11 mouse cellular contexts compared by ENCODE assay signal in genomic region chr17:36989437-36989836, GRCm38 (mm10). TPM values are rescaled to one million over a fixed set of nuclear protein-coding genes. Genes with fewer than 3 reads are reported as not detected.
DNase-seq lines count a peak whose midpoint lies in the region; ATAC-seq and TF ChIP-seq lines count a peak whose summit lies in the region.
"Had no signal": no experiment of that assay in that cellular context is flagged by ENCODE, and none has a peak within 500 bp of the region (broad histone marks: within the 10 kb centered on the region; RNA-seq: fewer than 3 reads in every experiment).

TSS of gene H2-M5 (minus strand) at chr17:36989537.

- H3K9ac ChIP-seq in forebrain, embryonic 11.5 days (ENCODE audit: low read length), result no peak within 1 kb of the TSS
- no peak within 1 kb of the TSS for H3K9ac ChIP-seq in lung, embryonic 14.5 days
- 0 out of 2 replicates have a peak within 1 kb of the TSS, but pooled peaks have one; percentile 48 for H3K9ac ChIP-seq in intestine, embryonic 16.5 days (ENCODE audit: low read depth, low read length)
- H3K9ac ChIP-seq in neural tube, embryonic 14.5 days (replicated peaks; ENCODE audit: low read depth, low read length), result no peak within 1 kb of the TSS
- H3K9ac ChIP-seq: liver, embryonic 15.5 days had no signal

- no peak for DNase-seq in forebrain, embryonic 10.5 days (ENCODE audit: extremely low spot score, low spot score)
- no peak for DNase-seq in forebrain, embryonic 11.5 days (ENCODE audit: low spot score)
- no peak for DNase-seq in lung, embryonic 14.5 days
- DNase-seq in lung, adult 2 months, result no peak
- DNase-seq in retina, embryonic 14.5 days (ENCODE audit: low spot score), result no peak
- DNase-seq: gastrocnemius, postnatal 25 days had no signal

- peak within 1 kb of the TSS; percentile 27 for H3K4me3 ChIP-seq in forebrain, embryonic 10.5 days
- no peak within 1 kb of the TSS for H3K4me3 ChIP-seq in forebrain, embryonic 11.5 days (ENCODE audit: low read depth, low read length)
- no peak within 1 kb of the TSS for H3K4me3 ChIP-seq in lung, embryonic 14.5 days (ENCODE audit: low read depth, low read length)
- no peak within 1 kb of the TSS for H3K4me3 ChIP-seq in lung, adult 2 months (replicated peaks; ENCODE audit: extremely low read depth, low read depth, low read length)
- peak within 1 kb of the TSS; percentile 26 for H3K4me3 ChIP-seq in intestine, embryonic 16.5 days (ENCODE audit: low read length)
- no peak within 1 kb of the TSS; the same call in 1 of the 2 replicates for H3K4me3 ChIP-seq in neural tube, embryonic 14.5 days (ENCODE audit: low read depth, low read length)
- H3K4me3 ChIP-seq: liver, embryonic 15.5 days had no signal

- TF ChIP-seq CTCF in lung, embryonic 14.5 days (IDR thresholded peaks at IDR 0.05; ENCODE audit: low read depth), result no peak
- no peak for TF ChIP-seq CTCF in lung, adult 2 months (IDR thresholded peaks at IDR 0.05; ENCODE audit: insufficient read depth, low read length)

- no peak within 1 kb of the TSS for H3K27ac ChIP-seq in forebrain, embryonic 10.5 days
- no peak within 1 kb of the TSS for H3K27ac ChIP-seq in forebrain, embryonic 11.5 days (ENCODE audit: low read depth, low read length)
- no peak within 1 kb of the TSS for H3K27ac ChIP-seq in lung, embryonic 14.5 days (ENCODE audit: low read depth)
- H3K27ac ChIP-seq in intestine, embryonic 16.5 days (ENCODE audit: low read length), result no peak within 1 kb of the TSS
- no peak within 1 kb of the TSS for H3K27ac ChIP-seq in neural tube, embryonic 14.5 days (ENCODE audit: low read depth, low read length)
- H3K27ac ChIP-seq: liver, embryonic 15.5 days had no signal

- WGBS in forebrain, embryonic 10.5 days, result 14% methylated on average over 5 of the region's 5 CpGs
- 26% methylated on average over 5 of the region's 5 CpGs for WGBS in forebrain, embryonic 11.5 days
- 21% methylated on average over 5 of the region's 5 CpGs for WGBS in lung, embryonic 14.5 days
- WGBS in lung, adult 2 months, result 55% methylated on average over 5 of the region's 5 CpGs
- WGBS in intestine, embryonic 16.5 days, result 26% methylated on average over 5 of the region's 5 CpGs
- WGBS in neural tube, embryonic 14.5 days, result 30% methylated on average over 5 of the region's 5 CpGs

- H3K4me2 ChIP-seq in forebrain, embryonic 11.5 days (ENCODE audit: low read depth, low read length, severe bottlenecking), result no peak within 1 kb of the TSS
- peak within 1 kb of the TSS; percentile 44 for H3K4me2 ChIP-seq in lung, embryonic 14.5 days
- H3K4me2 ChIP-seq in intestine, embryonic 16.5 days (ENCODE audit: low read depth, low read length), result peak within 1 kb of the TSS; percentile 50
- 0 out of 2 replicates have a peak within 1 kb of the TSS, but pooled peaks have one; percentile 12 for H3K4me2 ChIP-seq in neural tube, embryonic 14.5 days (ENCODE audit: low read depth, low read length)
- H3K4me2 ChIP-seq: liver, embryonic 15.5 days had no signal

- ATAC-seq in forebrain, embryonic 11.5 days (replicated peaks; ENCODE audit: low FRiP score), result no peak
- no peak for ATAC-seq in lung, embryonic 14.5 days (ENCODE audit: insufficient read depth)
- no peak for ATAC-seq in intestine, embryonic 16.5 days
- ATAC-seq in neural tube, embryonic 14.5 days (ENCODE audit: low read depth), result no peak
- ATAC-seq in megakaryocyte progenitor cell, adult 5-6 weeks (replicated peaks; ENCODE audit: poor library complexity), result no peak

- H3K4me1 ChIP-seq in forebrain, embryonic 10.5 days, result peaks cover 6% of the 10 kb centered on the region; the same call in 1 of the 2 replicates
- 0 out of 2 replicates have a peak, but pooled peaks cover 1% of the 10 kb centered on the region for H3K4me1 ChIP-seq in forebrain, embryonic 11.5 days (replicated peaks; ENCODE audit: control insufficient read depth, insufficient read depth, low read length)
- no peaks in the 10 kb centered on the region for H3K4me1 ChIP-seq in lung, embryonic 14.5 days (ENCODE audit: insufficient read depth)
- no peaks in the 10 kb centered on the region for H3K4me1 ChIP-seq in lung, adult 2 months (ENCODE audit: control insufficient read depth, insufficient read depth, low read length)
- no peaks in the 10 kb centered on the region for H3K4me1 ChIP-seq in intestine, embryonic 16.5 days (ENCODE audit: control insufficient read depth, insufficient read depth, low read length)
- H3K4me1 ChIP-seq in neural tube, embryonic 14.5 days (ENCODE audit: control insufficient read depth, insufficient read depth, low read length), result no peaks in the 10 kb centered on the region
- H3K4me1 ChIP-seq: liver, embryonic 15.5 days had no signal

- TF ChIP-seq POLR2A in lung, adult 2 months (IDR thresholded peaks at IDR 0.05; ENCODE audit: borderline replicate concordance, extremely low read depth, low read depth, low read length), result no peak

- H3K27me3 ChIP-seq in forebrain, embryonic 10.5 days (ENCODE audit: poor library complexity, severe bottlenecking), result peaks cover 39% of the 10 kb centered on the region
- H3K27me3 ChIP-seq in forebrain, embryonic 11.5 days (ENCODE audit: control insufficient read depth, insufficient read depth, low read length), result peaks cover 17% of the 10 kb centered on the region
- peaks cover 13% of the 10 kb centered on the region; the same call in 1 of the 2 replicates for H3K27me3 ChIP-seq in lung, embryonic 14.5 days (ENCODE audit: insufficient read depth, low read length)
- peaks cover 17% of the 10 kb centered on the region; the same call in 1 of the 2 replicates for H3K27me3 ChIP-seq in intestine, embryonic 16.5 days (replicated peaks; ENCODE audit: control insufficient read depth, insufficient read depth, low read length)
- H3K27me3 ChIP-seq in neural tube, embryonic 14.5 days (ENCODE audit: control insufficient read depth, insufficient read depth, low read length), result peaks cover 12% of the 10 kb centered on the region

- H3K9me3 ChIP-seq in forebrain, embryonic 10.5 days, result no peaks in the 10 kb centered on the region
- H3K9me3 ChIP-seq in forebrain, embryonic 11.5 days (ENCODE audit: control insufficient read depth, low read length), result no peaks in the 10 kb centered on the region
- H3K9me3 ChIP-seq in lung, embryonic 14.5 days (ENCODE audit: low read depth, low read length), result no peaks in the 10 kb centered on the region
- no peaks in the 10 kb centered on the region for H3K9me3 ChIP-seq in intestine, embryonic 16.5 days (ENCODE audit: control insufficient read depth, low read length)
- H3K9me3 ChIP-seq in neural tube, embryonic 14.5 days (ENCODE audit: control insufficient read depth, low read length), result no peaks in the 10 kb centered on the region
- H3K9me3 ChIP-seq: liver, embryonic 15.5 days had no signal

- no peaks in the 10 kb centered on the region for H3K36me3 ChIP-seq in forebrain, embryonic 10.5 days (replicated peaks)
- H3K36me3 ChIP-seq in forebrain, embryonic 11.5 days (ENCODE audit: control insufficient read depth, insufficient read depth, low read length), result no peaks in the 10 kb centered on the region
- no peaks in the 10 kb centered on the region for H3K36me3 ChIP-seq in lung, embryonic 14.5 days (ENCODE audit: insufficient read depth)
- H3K36me3 ChIP-seq in intestine, embryonic 16.5 days (ENCODE audit: control insufficient read depth, insufficient read depth, low read length), result no peaks in the 10 kb centered on the region
- H3K36me3 ChIP-seq in neural tube, embryonic 14.5 days (ENCODE audit: control insufficient read depth, insufficient read depth, low read length), result no peaks in the 10 kb centered on the region
- H3K36me3 ChIP-seq: liver, embryonic 15.5 days had no signal

RNA-seq across cellular contexts. Expression of gene H2-M5, which starts in this region (rescaled TPM):
- polyA plus RNA-seq in forebrain, embryonic 10.5 days (2016; fragmentation: Nextera tagmentation; extraction: Ambion mirVana), result 0.74 and 0.94 TPM in 2 replicates
- 0.73 and 1.1 TPM in 2 replicates for polyA plus RNA-seq in forebrain, embryonic 11.5 days (2014; fragmentation: Nextera tagmentation; extraction: Ambion mirVana)
- 0.17 and 0.22 TPM in 2 replicates for polyA plus RNA-seq in lung, embryonic 14.5 days (2014; fragmentation: Nextera tagmentation; extraction: Ambion mirVana)
- 0.58 and 1.2 TPM in 2 replicates for polyA plus RNA-seq in lung, adult 2 months (2012; rRNA removed)
- 0.16 and 0.22 TPM in 2 replicates for polyA plus RNA-seq in intestine, embryonic 16.5 days (2015; fragmentation: Nextera tagmentation; extraction: Ambion mirVana)
- 1.3 and 2.1 TPM in 2 replicates for polyA plus RNA-seq in neural tube, embryonic 14.5 days (2014; fragmentation: Nextera tagmentation; extraction: Ambion mirVana)
- not detected in 2 replicates for total RNA-seq in megakaryocyte progenitor cell, adult 5-6 weeks (2015)
- not detected in 2 replicates for total RNA-seq in megakaryocyte progenitor cell, adult 5-6 weeks (2017)
- total RNA-seq: gastrocnemius, postnatal 25 days had no signal
- polyA plus RNA-seq: large intestine, adult 2 months; liver, embryonic 15.5 days had no signal

Comparison
In these comparisons a context has a peak if more than half of its experiments do, and no peak if none do; other contexts are left out.
1. H3K4me3 ChIP-seq: peak in forebrain, embryonic 10.5 days (single experiment) and intestine, embryonic 16.5 days (single experiment); none in forebrain, embryonic 11.5 days (single experiment), lung, embryonic 14.5 days (single experiment), lung, adult 2 months (single experiment) and neural tube, embryonic 14.5 days (single experiment).